Mouse (Mus musculus): ENCODE results near the gene Wiz.

- no peak for TF ChIP-seq POLR2A (IDR thresholded peaks at IDR 0.05; ENCODE audit: extremely low read depth, insufficient read depth, low read length)
- no peak for TF ChIP-seq CTCF (IDR thresholded peaks at IDR 0.05; ENCODE audit: low read depth, low read length)
These were observed 30.8 kb upstream of the Wiz start for GRCm38 (mm10) chr17:32419989-32420388.
